Mouse (Mus musculus): ENCODE results near the gene Lbr.

GRCm38 (mm10) chr1:181865863-181866216, 23.0 kb upstream of the Lbr start:
- no peak for TF ChIP-seq CTCF (IDR thresholded peaks at IDR 0.05; ENCODE audit: borderline replicate concordance, extremely low read depth, insufficient read depth, insufficient read length)
- TF ChIP-seq POLR2A (IDR thresholded peaks at IDR 0.05; ENCODE audit: borderline replicate concordance, extremely low read depth, insufficient read depth, insufficient read length, poor library complexity, severe bottlenecking): no peak
